Comparison of ENCODE assay signal across 16 mouse cellular contexts in the genomic region with DNA sequence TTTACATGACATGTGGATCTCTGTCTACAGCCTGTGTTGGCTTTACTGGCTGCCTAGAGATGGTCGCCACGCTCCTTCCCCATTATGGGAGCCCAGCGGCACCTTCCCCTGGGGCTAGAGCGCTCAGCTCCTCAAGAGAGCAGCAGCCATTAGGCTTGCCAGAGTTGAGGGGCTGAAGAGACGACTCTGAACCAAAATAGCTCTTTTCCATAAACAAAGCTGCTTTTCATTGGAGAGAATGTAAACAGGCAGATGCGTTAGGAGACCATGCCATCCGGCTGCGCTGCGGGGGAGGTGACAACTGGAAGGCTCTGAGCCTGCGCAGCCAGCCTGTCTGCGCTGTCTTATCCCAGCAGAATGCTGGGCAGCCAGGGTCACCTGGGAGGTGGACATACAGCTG. TPM values are rescaled to one million over a fixed set of nuclear protein-coding genes. Genes with fewer than 3 reads are reported as not detected.
DNase-seq lines count a peak whose midpoint lies in the region; ATAC-seq and TF ChIP-seq lines count a peak whose summit lies in the region.
"Had no signal": no experiment of that assay in that cellular context is flagged by ENCODE, and none has a peak within 500 bp of the region (broad histone marks: within the 10 kb centered on the region; RNA-seq: fewer than 3 reads in every experiment).

No protein-coding gene starts in this region.

- TF ChIP-seq CTCF in lung, adult 2 months (IDR thresholded peaks at IDR 0.05; ENCODE audit: insufficient read depth, low read length) = no peak

- 0 out of 2 replicates have a peak overlapping the region, but pooled peaks have one; percentile 0 for H3K4me2 ChIP-seq in lung, embryonic 16.5 days (ENCODE audit: low read depth, low read length)
- H3K4me2 ChIP-seq in intestine, embryonic 16.5 days (ENCODE audit: low read depth, low read length) = no peak overlapping the region
- 0 out of 2 replicates have a peak overlapping the region, but pooled peaks have one; percentile 21 for H3K4me2 ChIP-seq in stomach, embryonic 15.5 days

- 40% methylated on average over 11 of the region's 11 CpGs for WGBS in lung, embryonic 16.5 days
- 33% methylated on average over 11 of the region's 11 CpGs for WGBS in lung, adult 2 months
- WGBS in intestine, embryonic 16.5 days = 45% methylated on average over 11 of the region's 11 CpGs
- WGBS in stomach, embryonic 15.5 days = 29% methylated on average over 11 of the region's 11 CpGs

- H3K4me3 ChIP-seq in lung, embryonic 16.5 days (ENCODE audit: low read length) = no peak overlapping the region
- no peak overlapping the region for H3K4me3 ChIP-seq in lung, adult 2 months (replicated peaks; ENCODE audit: extremely low read depth, low read depth, low read length)
- no peak overlapping the region for H3K4me3 ChIP-seq in intestine, embryonic 16.5 days (ENCODE audit: low read length)
- H3K4me3 ChIP-seq in stomach, embryonic 15.5 days (replicated peaks) = no peak overlapping the region

- TF ChIP-seq POLR2A in lung, adult 2 months (IDR thresholded peaks at IDR 0.05; ENCODE audit: borderline replicate concordance, extremely low read depth, low read depth, low read length) = no peak

- 0 out of 2 replicates have a peak, but pooled peaks cover 3% of the 10 kb centered on the region for H3K4me1 ChIP-seq in lung, embryonic 16.5 days (replicated peaks; ENCODE audit: control insufficient read depth, insufficient read depth, low read length)
- H3K4me1 ChIP-seq in lung, adult 2 months (ENCODE audit: control insufficient read depth, insufficient read depth, low read length) = peaks cover 3% of the 10 kb centered on the region; the same call in 1 of the 2 replicates
- H3K4me1 ChIP-seq in intestine, embryonic 16.5 days (ENCODE audit: control insufficient read depth, insufficient read depth, low read length) = peaks cover 12% of the 10 kb centered on the region
- 0 out of 2 replicates have a peak, but pooled peaks cover 5% of the 10 kb centered on the region for H3K4me1 ChIP-seq in stomach, embryonic 15.5 days

- H3K9ac ChIP-seq in lung, embryonic 16.5 days (ENCODE audit: low read length) = no peak overlapping the region
- no peak overlapping the region for H3K9ac ChIP-seq in intestine, embryonic 16.5 days (ENCODE audit: low read depth, low read length)
- H3K9ac ChIP-seq in stomach, embryonic 15.5 days = no peak overlapping the region
- H3K9ac ChIP-seq: liver, embryonic 14.5 days had no signal

- peak overlapping the region; percentile 54 for H3K27ac ChIP-seq in lung, embryonic 16.5 days (ENCODE audit: low read length)
- H3K27ac ChIP-seq in intestine, embryonic 16.5 days (ENCODE audit: low read length) = peak overlapping the region; percentile 43
- no peak overlapping the region for H3K27ac ChIP-seq in stomach, embryonic 15.5 days
- H3K27ac ChIP-seq: kidney, postnatal 0 days; liver, embryonic 14.5 days had no signal

- no peaks in the 10 kb centered on the region for H3K9me3 ChIP-seq in lung, embryonic 16.5 days (ENCODE audit: control insufficient read depth, low read length)
- no peaks in the 10 kb centered on the region for H3K9me3 ChIP-seq in intestine, embryonic 16.5 days (ENCODE audit: control insufficient read depth, low read length)
- H3K9me3 ChIP-seq in stomach, embryonic 15.5 days = no peaks in the 10 kb centered on the region

- DNase-seq in lung, adult 2 months = no peak
- peak; percentile 15 to 68 for DNase-seq in left cerebral cortex, postnatal 10 days (ENCODE audit: extremely low spot score in 1 of 2, low spot score in 2 of 2)
- DNase-seq in c-Kit-positive CD71-positive TER-119-positive erythroid progenitor cells, embryonic 14.5 days (ENCODE audit: low spot score) = no peak
- DNase-seq in liver = no peak
- DNase-seq: cerebellum, adult 18-20 months; gastrocnemius, postnatal 25 days; heart, postnatal 14 days; thymus, postnatal 25 days had no signal

- ATAC-seq in lung, embryonic 16.5 days (ENCODE audit: low read depth) = peak; percentile 86
- peak; percentile 56 for ATAC-seq in intestine, embryonic 16.5 days
- no peak for ATAC-seq in stomach, embryonic 15.5 days (ENCODE audit: insufficient read depth, low FRiP score, low read depth)
- ATAC-seq: activated CD4-positive, CD25-positive, alpha-beta regulatory T cell, adult 4 months had no signal

- no peaks in the 10 kb centered on the region for H3K27me3 ChIP-seq in lung, embryonic 16.5 days (ENCODE audit: control insufficient read depth, insufficient read depth, low read depth, low read length)
- H3K27me3 ChIP-seq in intestine, embryonic 16.5 days (replicated peaks; ENCODE audit: control insufficient read depth, insufficient read depth, low read length) = no peaks in the 10 kb centered on the region
- no peaks in the 10 kb centered on the region for H3K27me3 ChIP-seq in stomach, embryonic 15.5 days (replicated peaks)

- H3K36me3 ChIP-seq in lung, embryonic 16.5 days (ENCODE audit: control insufficient read depth, insufficient read depth, low read length) = no peaks in the 10 kb centered on the region
- H3K36me3 ChIP-seq in intestine, embryonic 16.5 days (ENCODE audit: control insufficient read depth, insufficient read depth, low read length) = no peaks in the 10 kb centered on the region
- no peaks in the 10 kb centered on the region for H3K36me3 ChIP-seq in stomach, embryonic 15.5 days

- intact Hi-C loops in left cerebral cortex, postnatal 10 days (cut with DNase I) = no loop called here

RNA-seq across cellular contexts. Expression of a gene that starts 55.1 kb away (rescaled TPM):
- polyA plus RNA-seq in lung, embryonic 16.5 days (2015; fragmentation: Nextera tagmentation; extraction: Ambion mirVana) = 1.4 TPM in 1 of 2 replicates, not detected in the other
- not detected in 2 replicates for polyA plus RNA-seq in lung, adult 2 months (2012; rRNA removed)
- not detected in 2 replicates for polyA plus RNA-seq in intestine, embryonic 16.5 days (2015; fragmentation: Nextera tagmentation; extraction: Ambion mirVana)
- not detected for total RNA-seq in left cerebral cortex, postnatal 10 days (2021)
- polyA plus RNA-seq in stomach, embryonic 15.5 days (2015; fragmentation: Nextera tagmentation; extraction: Ambion mirVana) = 0.27 and 0.28 TPM in 2 replicates
- total RNA-seq: ES-E14; heart, postnatal 14 days had no signal
- polyA plus RNA-seq: embryonic facial prominence, embryonic 11.5 days; kidney, postnatal 0 days; liver, embryonic 14.5 days had no signal

Comparison
In these comparisons a context has a peak if more than half of its experiments do, and no peak if none do; other contexts are left out.
1. DNase-seq: peak in left cerebral cortex, postnatal 10 days (2 of 2); none in lung, adult 2 months (single experiment), c-Kit-positive CD71-positive TER-119-positive erythroid progenitor cells, embryonic 14.5 days (single experiment) and liver (single experiment).